Mouse (Mus musculus) neural tube, embryonic 12.5 days (tissue): ENCODE measurements around the gene Tvp23a. TPM values are rescaled to one million over a fixed set of nuclear protein-coding genes. Genes with fewer than 3 reads are reported as not detected.
A peak's percentile ranks its signal among the peaks of the same experiment; 100 is the strongest.

Experiments used
- ATAC-seq: fragments of 200-750 bp; cut with Nextera tagmentation; 2 replicates; pipeline ENCODE4 v1.8.0; 2017; ENCODE audit warnings: low read depth, mild to moderate bottlenecking, moderate TSS enrichment, moderate library complexity; ENCODE audit not compliant: low FRiP score
- H3K27ac ChIP-seq: fragments of 300-500 bp; sonication (generic); 2 replicates; pipeline ENCODE4 v1.5.1; 2016
- H3K27me3 ChIP-seq: fragments of 300-500 bp; sonication (generic); replicated peaks from 2 replicates; pipeline ENCODE4 v1.6.1; 2016; ENCODE audit warnings: mild to moderate bottlenecking
- H3K36me3 ChIP-seq: fragments of 300-500 bp; sonication (generic); 2 replicates; pipeline ENCODE4 v1.6.1; 2016; ENCODE audit warnings: mild to moderate bottlenecking
- H3K4me1 ChIP-seq: fragments of 300-500 bp; sonication (generic); 2 replicates; pipeline ENCODE4 v1.6.1; 2016
- H3K4me2 ChIP-seq: fragments of 300-500 bp; sonication (generic); replicated peaks from 2 replicates; pipeline ENCODE4 v1.6.1; 2016; ENCODE audit warnings: mild to moderate bottlenecking
- H3K4me3 ChIP-seq: fragments of 300-500 bp; sonication (generic); 2 replicates; pipeline ENCODE4 v1.5.1; 2016
- H3K9ac ChIP-seq: fragments of 300-500 bp; sonication (generic); 2 replicates; pipeline ENCODE4 v1.6.1; 2016; ENCODE audit warnings: mild to moderate bottlenecking
- H3K9me3 ChIP-seq: fragments of 300-500 bp; sonication (generic); 2 replicates; pipeline ENCODE4 v1.6.1; 2016; ENCODE audit warnings: mild to moderate bottlenecking
- WGBS: fragments of 180-500 bp; shearing (Covaris S2); methylation state at CpG from one replicate; pipeline ENCODE4 v1.1.7; 2016; 5-methylcytosine and 5-hydroxymethylcytosine counted together
- polyA plus RNA-seq: library from polyadenylated mRNA; unstranded; fragments of >200 nt; fragmentation: Nextera tagmentation; extraction: Ambion mirVana; gene quantifications from 2 replicates; pipeline ENCODE4 v1.2.1, GENCODE M21; 2016

Gene Tvp23a
- polyA plus RNA-seq, 1 experiment from 2014 or later: 33.8 TPM

DNA sequence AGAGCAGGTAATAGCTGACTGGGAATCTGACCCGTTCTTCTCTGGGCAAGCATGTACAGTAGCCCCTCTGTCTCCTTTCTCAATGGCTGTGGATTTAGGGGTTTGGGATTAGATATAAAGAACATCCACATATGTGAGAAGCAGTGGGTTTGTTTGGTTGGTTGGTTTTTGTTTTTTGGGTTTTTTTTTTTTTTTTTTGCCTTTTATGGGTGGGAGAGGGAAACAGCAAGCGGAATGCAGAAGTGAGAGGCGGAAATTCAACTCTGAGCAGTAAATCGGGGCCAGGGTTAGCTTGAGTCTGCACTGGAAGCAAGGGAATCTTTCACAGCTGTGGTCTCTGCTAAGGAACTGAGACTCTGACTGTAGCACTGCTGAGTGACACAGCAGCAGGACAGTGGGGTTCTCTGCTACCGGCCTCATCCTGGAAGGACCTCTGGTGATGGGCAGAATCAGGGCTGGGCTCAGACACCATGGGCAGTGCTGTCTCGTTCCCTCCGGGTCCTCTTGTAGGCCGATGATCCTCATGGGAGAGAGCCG is 29.4 kb downstream of the Tvp23a start:
- peaks cover 87% of the 10 kb centered on the region for H3K36me3 ChIP-seq
- H3K4me1 ChIP-seq: peaks cover under 1% of the 10 kb centered on the region; the same call in 1 of the 2 replicates
- H3K27ac ChIP-seq: no peak overlapping the region
- H3K4me3 ChIP-seq: no peak overlapping the region
- 94% methylated on average over 9 of the region's 9 CpGs for WGBS
- no peak for ATAC-seq
- H3K4me2 ChIP-seq: no peak overlapping the region
- H3K9me3 ChIP-seq: no peaks in the 10 kb centered on the region
- H3K9ac ChIP-seq: no peak overlapping the region
- H3K27me3 ChIP-seq: no peaks in the 10 kb centered on the region

DNA sequence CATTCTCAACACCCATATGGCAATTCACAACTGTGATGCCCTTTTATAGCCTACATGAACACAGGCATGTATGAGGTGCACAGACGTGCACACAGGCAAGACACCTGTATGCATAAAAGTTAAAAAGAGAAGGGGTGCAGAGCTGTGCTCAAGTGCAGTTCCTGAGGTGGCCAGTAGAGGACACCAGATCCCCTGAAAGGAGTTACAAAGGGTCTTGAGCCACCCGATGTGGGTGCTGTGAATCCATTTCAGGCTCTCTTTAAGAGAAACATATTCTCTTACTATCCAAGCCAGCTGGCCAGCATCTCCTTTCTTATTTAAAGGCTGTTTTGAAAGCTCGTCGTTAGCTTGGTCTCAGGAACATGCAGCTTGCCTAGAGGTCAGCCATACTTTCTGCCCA is 30.3 kb downstream of the Tvp23a start:
- peaks cover 77% of the 10 kb centered on the region for H3K36me3 ChIP-seq
- no peak for ATAC-seq
- no peak overlapping the region for H3K9ac ChIP-seq
- no peak overlapping the region for H3K27ac ChIP-seq
- no peaks in the 10 kb centered on the region for H3K27me3 ChIP-seq
- peaks cover 7% of the 10 kb centered on the region; the same call in 1 of the 2 replicates for H3K4me1 ChIP-seq
- H3K4me2 ChIP-seq: no peak overlapping the region
- H3K9me3 ChIP-seq: no peaks in the 10 kb centered on the region
- H3K4me3 ChIP-seq: no peak overlapping the region
- WGBS: 96% methylated on average over 4 of the region's 4 CpGs

DNA sequence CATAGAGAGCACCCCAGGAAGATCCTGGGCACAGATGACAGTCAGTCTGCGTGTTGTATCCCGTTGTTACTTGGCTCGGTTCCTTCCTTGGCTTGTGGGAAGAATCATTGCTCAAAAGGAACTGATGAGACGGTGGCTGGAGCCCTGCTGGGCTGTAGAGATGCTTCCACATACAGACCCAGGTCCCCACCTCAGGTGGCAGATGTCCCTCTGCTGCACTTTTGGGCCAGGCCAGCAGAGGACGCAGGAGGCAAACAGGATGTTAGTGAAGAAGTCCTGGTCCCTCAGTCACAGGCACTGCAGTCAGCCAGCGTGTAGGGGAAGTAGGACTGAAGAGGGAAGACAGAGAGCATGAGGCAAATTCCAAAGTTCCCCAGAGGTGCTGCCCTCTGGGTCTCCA is 31.2 kb downstream of the Tvp23a start:
- no peaks in the 10 kb centered on the region for H3K9me3 ChIP-seq
- ATAC-seq: no peak
- H3K9ac ChIP-seq: no peak overlapping the region
- H3K36me3 ChIP-seq: peaks cover 68% of the 10 kb centered on the region
- H3K27me3 ChIP-seq: no peaks in the 10 kb centered on the region
- no peak overlapping the region for H3K4me2 ChIP-seq
- WGBS: 83% methylated on average over 6 of the region's 6 CpGs
- no peak overlapping the region for H3K27ac ChIP-seq
- H3K4me1 ChIP-seq: peaks cover 7% of the 10 kb centered on the region; the same call in 1 of the 2 replicates
- H3K4me3 ChIP-seq: no peak overlapping the region

DNA sequence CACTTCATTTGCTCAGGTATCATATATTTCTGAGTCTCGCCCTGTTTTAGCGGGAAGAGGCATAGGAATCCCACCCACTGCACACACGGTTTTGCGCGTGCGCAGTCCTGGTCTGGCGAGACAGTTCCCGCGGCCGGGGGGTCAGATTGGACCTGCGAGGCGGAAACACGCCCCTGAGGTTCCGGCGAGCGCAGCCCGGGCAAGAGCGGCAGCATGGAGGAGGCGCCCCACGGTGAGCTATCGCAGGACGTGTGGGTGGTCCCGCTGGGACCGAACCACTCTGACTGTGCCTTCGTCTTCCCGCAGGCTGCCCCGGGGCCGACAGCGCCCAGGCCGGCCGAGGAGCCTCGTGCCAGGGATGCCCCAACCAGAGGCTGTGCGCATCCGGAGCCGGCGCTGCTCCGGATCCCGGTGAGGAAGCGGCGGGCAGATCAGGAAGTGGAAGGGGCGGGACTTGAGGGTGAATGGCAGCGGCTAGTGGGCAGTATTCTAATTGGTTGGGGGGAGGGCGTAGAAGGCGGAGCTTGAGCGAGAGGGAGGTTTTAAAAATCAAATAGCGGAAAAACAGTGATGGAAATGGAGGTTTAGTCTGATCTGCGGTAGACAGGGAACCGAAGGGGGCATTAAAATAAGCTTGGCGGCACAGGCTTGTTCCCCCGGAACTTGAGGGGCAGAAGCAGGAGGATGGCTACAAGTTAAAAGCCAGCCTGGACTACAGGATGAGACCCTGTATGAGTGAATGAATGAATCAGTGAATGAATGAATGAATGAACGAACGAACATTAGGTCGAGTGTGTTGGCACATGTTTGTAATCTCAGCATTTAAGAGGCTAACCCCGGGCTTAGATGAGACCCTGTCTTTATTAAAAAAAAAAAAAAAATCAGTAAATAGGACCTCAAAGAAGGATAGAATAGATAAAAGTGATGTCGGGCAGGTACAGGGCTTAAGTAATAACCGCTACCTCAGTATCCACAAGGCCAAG is 35.1 kb downstream of the Tvp23a start, which contains the start of gene Nubp1:
Gene Nubp1 (plus strand): TSS at position 185 of the 983 bp plus-strand sequence.
- peak within 1 kb of the TSS; percentile 75 for H3K9ac ChIP-seq
- peak; percentile 97 for ATAC-seq
- peaks cover 7% of the 10 kb centered on the region; the same call in 1 of the 2 replicates for H3K4me1 ChIP-seq

DNA sequence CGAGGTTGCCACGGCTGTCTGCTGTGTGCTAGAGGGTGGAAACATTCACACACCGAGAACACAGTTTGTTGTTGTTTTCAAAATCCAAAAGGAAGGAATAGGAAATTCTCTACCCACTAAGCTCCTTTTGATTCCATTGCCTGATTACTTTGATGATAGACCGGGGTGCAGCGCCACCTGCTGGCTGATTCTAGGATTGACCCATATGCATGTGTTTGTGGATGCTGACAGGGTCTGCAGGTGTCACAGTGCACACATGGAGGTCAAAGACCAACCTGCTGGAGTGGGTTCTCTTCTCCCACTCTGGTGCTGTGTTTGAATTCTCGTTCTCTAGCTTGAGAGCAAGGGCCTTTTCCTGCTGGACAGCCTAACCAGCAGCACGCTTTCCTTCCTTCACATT is 48.0 kb downstream of the Tvp23a start:
- WGBS: 34% methylated on average over 7 of the region's 7 CpGs
- H3K27ac ChIP-seq: no peak overlapping the region

More for the DNA sequence above, 35.1 kb downstream of the Tvp23a start, which contains the start of gene Nubp1:
- H3K27ac ChIP-seq: peak within 1 kb of the TSS; percentile 83
- no peaks in the 10 kb centered on the region for H3K9me3 ChIP-seq
- WGBS: 3% methylated on average over 56 of the region's 56 CpGs
- H3K4me2 ChIP-seq: peak within 1 kb of the TSS; percentile 76
- peaks cover 32% of the 10 kb centered on the region for H3K36me3 ChIP-seq
- no peaks in the 10 kb centered on the region for H3K27me3 ChIP-seq
- H3K4me3 ChIP-seq: peak within 1 kb of the TSS; percentile 72

DNA sequence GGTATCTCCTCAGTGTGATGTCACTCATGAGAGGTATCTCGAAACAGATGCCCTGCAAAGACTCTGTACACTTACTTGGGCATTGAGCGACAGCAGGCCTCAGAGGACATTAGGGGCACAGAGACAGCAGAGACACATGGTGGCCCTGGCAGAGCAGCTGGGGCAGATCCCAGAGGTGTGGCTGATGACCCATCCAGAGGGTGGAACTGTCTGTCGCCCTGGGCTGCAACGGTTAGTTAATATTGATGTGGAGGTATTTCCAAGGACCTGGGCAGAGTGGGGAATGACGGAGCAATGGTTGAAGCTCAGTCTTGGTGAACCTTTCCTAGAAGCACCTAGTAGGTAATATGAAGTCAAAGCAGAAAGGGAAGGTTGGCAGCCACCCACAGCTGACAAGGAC is 48.4 kb downstream of the Tvp23a start:
- no peak overlapping the region for H3K9ac ChIP-seq
- no peak overlapping the region for H3K4me3 ChIP-seq
- H3K36me3 ChIP-seq: no peaks in the 10 kb centered on the region
- H3K4me2 ChIP-seq: no peak overlapping the region
- WGBS: 78% methylated on average over 5 of the region's 5 CpGs
- no peaks in the 10 kb centered on the region for H3K9me3 ChIP-seq
- H3K27ac ChIP-seq: no peak overlapping the region
- no peaks in the 10 kb centered on the region for H3K27me3 ChIP-seq
- H3K4me1 ChIP-seq: no peaks in the 10 kb centered on the region
- ATAC-seq: no peak; the same call in 1 of the 2 replicates

More for the DNA sequence above, 48.0 kb downstream of the Tvp23a start:
- no peak overlapping the region for H3K4me3 ChIP-seq
- H3K36me3 ChIP-seq: no peaks in the 10 kb centered on the region
- H3K4me2 ChIP-seq: no peak overlapping the region
- H3K9me3 ChIP-seq: no peaks in the 10 kb centered on the region
- H3K27me3 ChIP-seq: no peaks in the 10 kb centered on the region
- no peak; the same call in 1 of the 2 replicates for ATAC-seq
- no peak overlapping the region for H3K9ac ChIP-seq
- no peaks in the 10 kb centered on the region for H3K4me1 ChIP-seq

DNA sequence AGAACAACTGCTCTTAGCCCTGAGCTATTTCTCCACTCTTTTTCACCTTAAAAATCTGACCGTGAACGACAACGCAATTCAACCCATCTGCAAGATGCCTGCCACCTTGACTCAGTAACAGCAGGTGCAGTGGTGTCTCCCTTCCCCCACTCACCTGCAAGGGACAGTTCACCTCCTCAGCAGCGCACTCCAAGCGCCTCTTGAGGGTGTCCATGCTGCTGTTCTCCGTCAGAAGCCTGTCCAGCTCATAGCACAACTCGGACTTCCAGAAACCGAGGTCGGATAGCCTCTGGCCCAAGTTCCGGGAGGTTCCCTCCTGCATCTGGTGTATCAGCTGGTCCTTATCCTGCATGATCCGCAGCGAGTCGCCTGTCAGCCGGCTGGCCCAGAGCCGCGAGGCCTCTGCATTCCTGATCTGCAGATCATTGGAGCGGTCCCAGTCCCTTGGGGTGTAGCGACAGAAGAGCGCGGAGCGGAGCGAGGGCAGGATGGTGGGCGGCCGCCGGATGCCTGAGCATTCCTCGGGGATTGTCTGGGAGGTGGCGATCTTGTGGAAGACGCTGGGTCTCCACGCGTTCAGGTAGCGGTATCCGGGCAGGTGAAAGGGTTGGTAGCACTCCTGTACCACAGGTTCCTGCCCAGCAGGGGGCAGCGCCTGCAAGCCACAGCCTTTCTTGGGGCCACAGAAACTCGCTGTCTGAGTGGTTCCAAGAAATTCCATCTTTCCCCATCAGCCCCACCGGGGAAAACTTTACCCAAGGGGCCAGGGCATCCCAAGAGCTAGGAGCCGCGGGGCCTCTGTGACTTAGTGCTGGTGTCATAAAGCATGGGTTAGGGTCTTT is 52.2 kb downstream of the Tvp23a start, which contains the start of gene Tekt5:
Gene Tekt5 (minus strand): TSS at position 792 of the 842 bp plus-strand sequence.
- 7% methylated on average over 37 of the region's 37 CpGs for WGBS

DNA sequence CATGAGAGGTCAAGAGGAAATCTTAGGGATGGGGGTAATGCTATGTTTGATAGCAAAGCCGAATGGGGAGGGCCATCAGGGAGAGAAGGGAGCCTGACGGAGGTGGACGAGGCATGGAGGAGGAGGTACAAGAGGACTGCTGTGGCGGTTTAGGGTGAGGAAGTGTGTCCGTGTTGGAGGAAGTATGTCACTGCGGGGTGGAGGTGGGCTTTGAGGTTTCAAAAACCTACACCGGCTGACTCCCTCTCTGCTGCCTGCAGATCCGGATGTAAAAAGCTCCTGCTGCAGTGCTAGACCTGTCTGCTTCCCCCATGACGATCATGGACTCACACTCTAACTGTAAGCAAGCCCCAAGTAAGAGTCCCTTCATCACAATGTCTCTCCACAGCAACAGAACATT is 54.6 kb downstream of the Tvp23a start:
- no peaks in the 10 kb centered on the region for H3K9me3 ChIP-seq
- H3K27me3 ChIP-seq: no peaks in the 10 kb centered on the region
- H3K4me2 ChIP-seq: no peak overlapping the region
- 88% methylated on average over 9 of the region's 9 CpGs for WGBS
- no peak for ATAC-seq
- no peak overlapping the region for H3K4me3 ChIP-seq
- no peaks in the 10 kb centered on the region for H3K4me1 ChIP-seq
- H3K36me3 ChIP-seq: no peaks in the 10 kb centered on the region
- no peak overlapping the region for H3K9ac ChIP-seq
- no peak overlapping the region for H3K27ac ChIP-seq

More for the DNA sequence above, 52.2 kb downstream of the Tvp23a start, which contains the start of gene Tekt5:
- Histone ChIP-seq H3K27me3 (no peaks in the 10 kb centered on the region), H3K4me2 (peak within 1 kb of the TSS; percentile 56), H3K27ac (no peak within 1 kb of the TSS), H3K4me1 (no peaks in the 10 kb centered on the region), H3K9ac (peak within 1 kb of the TSS; percentile 36; the same call in 1 of the 2 replicates), H3K9me3 (no peaks in the 10 kb centered on the region), H3K4me3 (peak within 1 kb of the TSS; percentile 18), H3K36me3 (no peaks in the 10 kb centered on the region)
- ATAC-seq: 0 out of 2 replicates have a peak, but pooled peaks have one; percentile 25

DNA sequence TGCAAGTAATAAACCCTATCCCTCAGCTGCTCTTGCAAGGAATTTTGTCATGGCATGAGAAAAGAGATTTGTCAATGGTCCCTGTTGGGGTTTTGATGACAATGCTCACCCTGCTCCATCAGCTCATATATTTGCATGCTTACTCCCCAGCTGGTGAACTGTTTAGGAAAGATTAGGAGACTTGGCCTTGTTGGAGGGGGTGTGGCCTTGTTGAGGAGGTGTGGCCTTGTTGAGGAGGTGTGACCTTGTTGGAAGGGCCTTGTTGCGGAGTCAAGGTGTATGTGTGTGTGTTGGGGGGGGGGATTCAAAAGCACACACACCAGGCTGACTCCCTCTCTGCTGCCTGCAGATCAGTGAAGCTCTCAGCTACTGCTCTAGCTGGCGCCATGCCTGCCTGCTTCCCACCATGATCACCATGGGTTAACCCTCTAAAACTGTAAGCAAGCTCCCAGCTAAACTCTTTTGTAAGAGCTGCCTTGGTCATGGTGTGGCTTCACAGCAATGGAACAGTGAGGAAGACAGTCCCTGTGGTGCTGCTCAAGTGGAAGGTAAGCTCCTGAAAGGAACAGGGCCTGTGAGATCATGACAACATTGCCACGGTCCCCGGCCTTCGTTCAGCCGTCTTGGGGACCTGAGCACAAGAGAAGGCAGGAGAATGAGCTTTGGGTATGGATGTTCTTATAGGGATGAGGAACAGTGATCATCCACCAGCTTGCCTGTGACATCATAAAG is 58.4 kb downstream of the Tvp23a start:
- ATAC-seq: no peak

DNA sequence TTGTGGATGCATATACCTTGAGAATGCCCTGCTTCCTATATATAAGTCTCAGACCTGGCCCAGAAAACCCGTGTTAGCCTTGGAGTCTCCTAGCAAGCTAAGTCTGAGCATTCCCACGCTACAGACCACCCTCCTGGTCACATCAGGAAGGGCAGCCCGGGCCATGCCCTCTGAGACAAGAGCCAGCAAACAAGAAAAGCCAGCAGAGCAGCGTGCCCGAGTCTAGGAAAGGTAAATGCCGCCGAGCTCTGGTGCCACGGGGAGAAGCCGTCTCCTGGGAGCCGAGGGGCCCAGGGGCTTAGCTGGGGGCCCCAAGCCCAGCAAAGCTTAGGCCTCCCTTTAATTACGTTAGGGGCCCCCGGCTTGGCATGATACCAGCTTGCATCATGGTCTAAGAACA is 61.9 kb downstream of the Tvp23a start:
- Histone ChIP-seq H3K9me3 (no peaks in the 10 kb centered on the region), H3K4me3 (no peak overlapping the region), H3K4me2 (no peak overlapping the region), H3K9ac (no peak overlapping the region), H3K27ac (no peak overlapping the region), H3K4me1 (no peaks in the 10 kb centered on the region), H3K27me3 (no peaks in the 10 kb centered on the region), H3K36me3 (no peaks in the 10 kb centered on the region)
- WGBS: 84% methylated on average over 12 of the region's 12 CpGs
- no peak for ATAC-seq

More for the DNA sequence above, 58.4 kb downstream of the Tvp23a start:
- Histone ChIP-seq H3K4me3 (no peak overlapping the region), H3K27me3 (no peaks in the 10 kb centered on the region), H3K36me3 (no peaks in the 10 kb centered on the region), H3K4me1 (no peaks in the 10 kb centered on the region), H3K9me3 (no peaks in the 10 kb centered on the region), H3K4me2 (no peak overlapping the region), H3K9ac (no peak overlapping the region), H3K27ac (no peak overlapping the region)
- 92% methylated on average over 6 of the region's 6 CpGs for WGBS

DNA sequence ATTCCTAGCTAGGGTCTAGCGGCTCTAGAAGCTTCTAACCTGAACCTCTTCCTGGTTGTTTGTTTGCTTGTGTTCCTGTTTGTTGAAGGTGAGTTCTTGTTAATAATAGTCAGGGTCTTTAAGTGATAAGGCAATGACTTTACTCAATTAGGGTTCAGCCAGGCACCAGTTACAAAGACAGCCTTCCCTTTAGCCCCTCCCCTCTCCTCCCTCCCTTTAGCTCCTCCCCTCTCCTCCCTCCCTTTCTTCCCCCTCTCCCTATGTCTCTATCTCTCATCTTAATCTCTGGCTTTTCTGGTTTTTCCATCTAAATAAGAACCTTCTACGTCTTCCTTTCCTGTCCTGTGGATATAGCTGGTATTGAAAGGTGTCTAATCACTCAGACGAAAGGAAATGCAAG is 62.6 kb downstream of the Tvp23a start:
- Histone ChIP-seq H3K4me3 (no peak overlapping the region), H3K36me3 (no peaks in the 10 kb centered on the region), H3K4me2 (peak overlapping the region; percentile 41; the same call in 1 of the 2 replicates), H3K9me3 (no peaks in the 10 kb centered on the region), H3K27ac (no peak overlapping the region), H3K9ac (no peak overlapping the region), H3K4me1 (no peaks in the 10 kb centered on the region), H3K27me3 (no peaks in the 10 kb centered on the region)
- no peak for ATAC-seq
- WGBS: 65% methylated on average over 3 of the region's 3 CpGs
